Mouse (Mus musculus): ENCODE measurements at regions not wholly inside any gene's neighbourhood (a gene's known extent, or its start where the extent isn't known, plus 50 kb on each side); places are given as distances from the start of the nearest gene placed in this dataset.
A peak's percentile ranks its signal among the peaks of the same experiment; 100 is the strongest.

DNA sequence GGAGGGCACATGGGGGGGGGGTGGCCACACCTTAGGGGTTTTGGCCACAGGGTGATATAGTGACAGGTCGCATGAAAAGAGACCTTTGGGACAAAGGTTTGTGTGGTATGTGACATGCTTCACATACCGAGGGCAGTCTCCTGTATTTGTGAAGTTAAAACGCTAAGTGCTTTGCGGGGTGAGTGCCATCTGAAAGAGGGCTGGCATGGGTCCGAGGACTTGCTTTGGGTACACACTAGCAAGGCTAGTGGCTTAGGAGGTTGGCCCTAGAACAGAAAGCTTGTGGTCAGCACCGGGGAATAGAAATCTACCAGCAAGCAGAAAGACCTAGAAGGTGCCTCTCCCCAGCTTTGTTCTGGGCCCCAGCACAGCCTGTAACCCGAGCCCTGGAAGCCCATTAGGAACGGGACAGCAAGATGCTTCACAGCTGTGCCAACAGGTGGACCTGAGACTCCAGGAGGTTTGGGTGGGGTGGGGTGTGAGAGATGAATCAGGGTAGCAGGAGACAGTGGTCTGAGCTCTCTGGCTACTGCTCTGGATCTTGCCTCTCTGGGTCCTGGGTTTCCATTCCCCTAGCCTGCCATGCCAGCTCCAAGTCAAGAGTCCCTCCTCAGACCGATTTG is 107.0 kb upstream of the Irx3 start:
- no peak overlapping the region for H3K9ac ChIP-seq
- no peak overlapping the region for H3K4me2 ChIP-seq
- H3K4me1 ChIP-seq = no peaks in the 10 kb centered on the region
- no peak for ATAC-seq (ENCODE audit: low FRiP score)
- H3K27ac ChIP-seq = no peak overlapping the region
- no peaks in the 10 kb centered on the region for H3K36me3 ChIP-seq (replicated peaks)
- H3K9me3 ChIP-seq = no peaks in the 10 kb centered on the region
- no peak overlapping the region for H3K4me3 ChIP-seq (replicated peaks)
- WGBS = 76% methylated on average over 9 of the region's 9 CpGs
- peaks cover 26% of the 10 kb centered on the region for H3K27me3 ChIP-seq

DNA sequence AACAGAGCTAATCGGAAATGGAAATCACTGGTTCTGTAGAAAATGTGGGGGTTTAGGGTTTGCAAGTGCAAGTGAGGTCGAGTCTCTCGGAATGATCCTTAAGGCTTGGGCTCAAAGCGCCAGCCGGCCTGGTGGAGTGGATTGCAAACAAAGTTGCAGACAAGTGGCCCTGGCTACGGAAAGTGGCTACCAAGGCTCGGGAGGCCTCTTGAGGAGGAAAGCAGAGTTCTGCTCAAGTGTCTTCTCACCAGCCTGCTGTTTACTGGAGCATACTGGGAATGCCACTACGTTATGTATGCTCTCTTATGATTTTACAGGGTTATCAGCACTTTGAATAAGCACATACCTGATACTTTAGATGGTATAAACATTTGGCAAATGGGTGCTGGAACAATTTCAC is 105.3 kb upstream of the Irx3 start:
- ATAC-seq (ENCODE audit: low FRiP score) = no peak
- Histone ChIP-seq H3K27me3 (peaks cover 28% of the 10 kb centered on the region), H3K4me3 (replicated peaks) (no peak overlapping the region), H3K9ac (no peak overlapping the region), H3K4me1 (no peaks in the 10 kb centered on the region), H3K4me2 (no peak overlapping the region), H3K27ac (no peak overlapping the region), H3K36me3 (replicated peaks) (no peaks in the 10 kb centered on the region), H3K9me3 (no peaks in the 10 kb centered on the region)
- WGBS = 85% methylated on average over 8 of the region's 8 CpGs

DNA sequence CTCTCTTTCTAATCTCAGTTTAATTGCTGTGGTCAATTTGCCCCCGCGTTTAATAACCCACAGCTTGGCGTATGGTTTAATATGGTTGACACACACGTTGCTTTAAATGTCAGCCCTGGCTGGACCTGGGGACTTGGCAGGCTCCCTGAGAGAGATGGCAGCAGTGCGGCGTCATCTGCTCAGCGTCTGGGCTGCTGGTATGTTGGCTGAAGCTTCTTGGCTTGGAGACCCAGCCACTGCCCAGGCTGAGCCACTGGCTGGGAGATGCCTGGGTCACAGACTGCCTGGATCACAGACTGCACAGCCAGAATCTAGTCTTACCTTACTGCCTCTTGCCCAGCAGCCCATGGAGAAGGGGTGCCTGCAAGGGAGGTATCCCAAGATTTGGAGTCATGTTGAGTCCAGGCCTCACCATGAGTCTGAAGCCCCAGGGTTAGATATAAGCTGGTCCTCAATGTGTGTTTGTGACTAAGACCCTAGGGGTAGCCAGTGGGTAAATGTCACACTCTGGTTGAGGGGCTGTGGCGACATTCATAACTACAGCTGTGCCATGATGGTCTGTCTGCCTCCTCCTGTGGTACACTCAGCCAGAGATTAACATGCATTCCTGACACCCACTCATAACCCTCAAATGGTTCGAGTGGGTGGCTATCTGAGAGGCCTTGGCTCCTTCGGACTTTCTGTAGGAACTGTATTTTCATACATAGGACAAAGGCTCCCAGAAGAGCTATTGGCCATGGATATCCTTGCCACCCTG is 99.8 kb upstream of the Irx3 start:
- Histone ChIP-seq H3K27ac (no peak overlapping the region), H3K4me2 (no peak overlapping the region), H3K36me3 (replicated peaks) (no peaks in the 10 kb centered on the region), H3K4me1 (no peaks in the 10 kb centered on the region), H3K9me3 (no peaks in the 10 kb centered on the region), H3K9ac (no peak overlapping the region), H3K27me3 (peaks cover 37% of the 10 kb centered on the region), H3K4me3 (replicated peaks) (no peak overlapping the region)
- 86% methylated on average over 10 of the region's 10 CpGs for WGBS
- no peak for ATAC-seq (ENCODE audit: low FRiP score)

DNA sequence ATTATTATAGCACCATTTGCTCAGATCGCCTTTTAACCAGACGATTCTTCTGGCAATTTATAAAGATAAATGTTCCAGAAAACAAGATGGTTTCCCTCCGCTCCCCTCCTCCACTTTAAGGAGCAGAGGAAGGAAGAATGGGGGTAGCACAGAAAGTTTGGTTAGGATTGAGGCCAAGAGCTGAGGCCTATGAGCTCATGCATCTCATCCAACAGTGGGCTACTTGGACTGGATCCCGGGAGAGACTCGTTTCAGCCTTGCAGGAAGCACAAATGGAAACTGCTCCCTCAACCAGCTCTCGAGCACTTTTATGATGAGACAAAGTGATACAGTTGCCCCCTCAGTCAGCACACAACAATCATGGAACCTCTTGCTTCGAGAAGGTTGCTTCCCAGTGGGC is 97.9 kb upstream of the Irx3 start:
- H3K4me1 ChIP-seq = no peaks in the 10 kb centered on the region
- H3K4me2 ChIP-seq = no peak overlapping the region
- no peaks in the 10 kb centered on the region for H3K9me3 ChIP-seq
- no peak overlapping the region for H3K9ac ChIP-seq
- 84% methylated on average over 7 of the region's 7 CpGs for WGBS
- H3K27ac ChIP-seq = no peak overlapping the region
- H3K27me3 ChIP-seq = peaks cover 31% of the 10 kb centered on the region
- no peak overlapping the region for H3K4me3 ChIP-seq (replicated peaks)
- H3K36me3 ChIP-seq (replicated peaks) = no peaks in the 10 kb centered on the region
- no peak for ATAC-seq (ENCODE audit: low FRiP score)

DNA sequence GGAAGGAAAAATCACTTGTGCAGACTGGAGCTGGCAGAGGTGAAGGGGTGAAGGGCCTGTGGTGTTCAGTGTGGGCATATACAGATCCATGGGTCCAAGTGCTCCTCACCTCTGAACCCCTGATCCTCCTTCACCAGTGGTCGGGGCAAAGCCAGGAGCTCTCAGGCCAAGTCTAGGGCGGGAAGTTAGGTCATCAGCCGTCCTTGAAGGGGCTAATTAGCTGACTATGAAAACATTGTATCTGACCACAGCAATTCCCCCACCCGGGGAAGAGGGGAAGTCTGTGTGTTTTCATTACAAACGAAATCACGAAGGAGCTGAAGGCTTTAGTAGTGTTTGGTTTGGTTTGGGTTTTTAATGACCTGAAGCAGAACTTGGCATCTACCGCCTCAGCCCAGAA is 95.5 kb upstream of the Irx3 start:
- WGBS = 79% methylated on average over 7 of the region's 7 CpGs
- ATAC-seq (ENCODE audit: low FRiP score) = no peak
- H3K36me3 ChIP-seq (replicated peaks) = no peaks in the 10 kb centered on the region
- peaks cover 33% of the 10 kb centered on the region for H3K27me3 ChIP-seq
- H3K9me3 ChIP-seq = no peaks in the 10 kb centered on the region
- no peak overlapping the region for H3K4me2 ChIP-seq
- no peak overlapping the region for H3K9ac ChIP-seq
- H3K27ac ChIP-seq = no peak overlapping the region
- H3K4me1 ChIP-seq = no peaks in the 10 kb centered on the region
- H3K4me3 ChIP-seq (replicated peaks) = no peak overlapping the region

DNA sequence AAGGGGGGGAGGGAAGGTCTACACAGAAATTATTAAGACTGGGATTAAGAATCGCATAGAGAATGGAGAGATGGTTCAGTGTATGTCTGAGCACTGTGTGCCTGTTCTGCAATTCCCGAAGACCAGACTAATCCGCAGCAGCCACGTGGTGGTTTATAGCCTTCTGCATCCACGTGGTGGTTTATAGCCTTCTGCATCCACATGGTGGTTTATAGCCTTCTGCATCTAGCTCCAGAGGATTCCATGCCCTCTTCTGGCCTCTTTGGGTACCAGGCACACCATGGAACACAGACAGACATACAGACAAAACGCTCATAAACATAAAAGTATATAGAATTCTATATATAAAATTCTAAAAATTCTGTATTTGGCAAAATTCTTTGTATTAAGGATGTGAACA is 94.1 kb upstream of the Irx3 start:
- H3K4me3 ChIP-seq (replicated peaks) = no peak overlapping the region
- no peak for ATAC-seq (ENCODE audit: low FRiP score)
- H3K9me3 ChIP-seq = no peaks in the 10 kb centered on the region
- peaks cover 32% of the 10 kb centered on the region for H3K27me3 ChIP-seq
- H3K36me3 ChIP-seq (replicated peaks) = no peaks in the 10 kb centered on the region
- no peaks in the 10 kb centered on the region for H3K4me1 ChIP-seq
- H3K9ac ChIP-seq = no peak overlapping the region
- 82% methylated on average over 6 of the region's 6 CpGs for WGBS
- no peak overlapping the region for H3K27ac ChIP-seq
- no peak overlapping the region for H3K4me2 ChIP-seq

DNA sequence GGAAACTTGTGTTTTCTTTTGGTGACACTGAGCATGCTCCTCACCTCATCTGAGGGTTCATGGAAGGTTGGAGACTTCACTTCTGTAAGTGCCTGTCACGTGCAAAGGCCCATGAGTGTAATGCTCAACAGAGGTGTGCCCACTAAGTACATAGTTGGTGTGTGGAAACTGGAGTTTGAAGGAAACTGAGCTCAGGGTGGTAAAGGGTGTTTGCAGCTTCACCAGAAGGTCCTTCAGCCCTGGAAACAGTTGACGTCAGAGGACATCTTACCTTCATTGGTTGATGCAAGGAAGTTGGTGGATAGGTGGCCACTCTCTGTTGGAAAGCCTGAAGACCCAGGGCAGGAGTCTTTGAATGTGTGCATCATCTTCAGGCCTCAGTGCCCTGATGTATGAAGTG is 83.0 kb upstream of the Irx3 start:
- Histone ChIP-seq H3K27me3 (peaks cover 54% of the 10 kb centered on the region), H3K4me2 (no peak overlapping the region), H3K4me3 (replicated peaks) (no peak overlapping the region), H3K4me1 (peaks cover 3% of the 10 kb centered on the region; the same call in 1 of the 2 replicates), H3K9ac (no peak overlapping the region), H3K9me3 (no peaks in the 10 kb centered on the region), H3K36me3 (replicated peaks) (no peaks in the 10 kb centered on the region), H3K27ac (no peak overlapping the region)
- ATAC-seq (ENCODE audit: low FRiP score) = no peak
- 84% methylated on average over 2 of the region's 2 CpGs for WGBS

DNA sequence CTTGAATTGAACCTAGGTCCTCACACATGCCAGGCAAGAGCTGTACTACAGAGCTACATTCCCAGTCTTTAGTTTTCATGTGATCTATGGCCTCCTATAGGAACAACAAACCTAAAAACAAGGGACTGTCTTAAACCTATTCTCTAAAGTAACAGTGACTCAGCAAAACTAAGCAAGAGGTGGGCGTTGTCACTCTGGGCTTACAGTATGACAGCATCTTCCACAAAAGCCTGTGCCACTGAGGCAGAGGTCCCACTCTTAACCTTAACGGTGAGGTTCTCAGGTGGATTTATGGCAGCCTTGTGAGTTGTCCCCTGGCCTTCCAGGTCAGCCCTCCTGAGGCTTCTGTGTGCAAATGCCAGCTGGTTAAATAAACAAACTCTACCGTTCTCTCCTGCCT is 82.5 kb upstream of the Irx3 start:
- 93% methylated on average over 3 of the region's 3 CpGs for WGBS
- Histone ChIP-seq H3K36me3 (replicated peaks) (no peaks in the 10 kb centered on the region), H3K9me3 (no peaks in the 10 kb centered on the region), H3K27me3 (peaks cover 60% of the 10 kb centered on the region), H3K4me3 (replicated peaks) (no peak overlapping the region), H3K9ac (no peak overlapping the region), H3K4me1 (peaks cover 3% of the 10 kb centered on the region; the same call in 1 of the 2 replicates), H3K4me2 (no peak overlapping the region), H3K27ac (no peak overlapping the region)
- no peak for ATAC-seq (ENCODE audit: low FRiP score)

DNA sequence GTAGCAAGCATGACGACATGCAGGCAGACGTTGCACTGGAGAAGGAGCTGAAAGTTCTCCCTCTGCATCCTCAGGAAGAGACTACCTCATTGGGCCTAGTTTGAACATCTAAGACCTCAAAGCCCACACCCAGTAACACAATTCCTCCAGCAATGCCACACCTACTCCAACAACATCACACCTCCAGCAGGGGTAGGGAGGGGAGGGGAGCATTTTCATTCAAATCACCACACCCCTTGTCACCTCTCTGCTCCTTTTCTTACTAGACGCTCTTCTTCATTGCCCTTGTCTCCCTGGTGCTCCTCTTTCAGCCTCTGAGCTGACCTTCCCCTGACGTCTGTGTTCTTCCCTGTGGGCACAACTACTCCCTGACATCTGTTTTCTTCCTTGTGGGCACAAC is 81.1 kb upstream of the Irx3 start:
- Histone ChIP-seq H3K36me3 (replicated peaks) (no peaks in the 10 kb centered on the region), H3K9ac (no peak overlapping the region), H3K9me3 (no peaks in the 10 kb centered on the region), H3K4me3 (replicated peaks) (no peak overlapping the region), H3K27me3 (peaks cover 60% of the 10 kb centered on the region), H3K4me1 (peaks cover 3% of the 10 kb centered on the region; the same call in 1 of the 2 replicates), H3K27ac (no peak overlapping the region), H3K4me2 (no peak overlapping the region)
- WGBS = 74% methylated on average over 4 of the region's 4 CpGs
- ATAC-seq (ENCODE audit: low FRiP score) = no peak

DNA sequence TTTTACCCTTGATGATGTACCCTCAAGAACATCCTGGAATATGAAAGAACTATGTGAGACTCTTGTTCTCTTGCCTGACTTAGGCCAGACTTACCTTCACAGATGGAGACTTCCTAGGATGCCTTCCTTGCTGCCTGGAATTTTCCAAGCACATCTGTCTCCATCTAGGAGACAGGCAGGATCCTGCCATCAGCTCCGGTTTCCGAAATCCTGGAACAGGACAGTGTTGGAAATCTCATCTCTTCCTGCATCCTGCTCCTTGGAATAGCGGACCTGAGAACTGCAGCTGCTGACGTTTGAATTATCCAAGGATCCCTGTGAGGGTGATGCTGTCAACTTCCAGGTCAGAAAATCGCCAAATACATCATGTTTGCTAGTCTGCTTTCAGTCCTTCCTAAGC is 77.0 kb upstream of the Irx3 start:
- H3K4me2 ChIP-seq = no peak overlapping the region
- no peak for ATAC-seq (ENCODE audit: low FRiP score)
- H3K9ac ChIP-seq = no peak overlapping the region
- peaks cover 16% of the 10 kb centered on the region for H3K4me1 ChIP-seq
- 86% methylated on average over 5 of the region's 5 CpGs for WGBS
- no peaks in the 10 kb centered on the region for H3K36me3 ChIP-seq (replicated peaks)
- no peaks in the 10 kb centered on the region for H3K9me3 ChIP-seq
- H3K4me3 ChIP-seq (replicated peaks) = no peak overlapping the region
- peaks cover 86% of the 10 kb centered on the region for H3K27me3 ChIP-seq
- no peak overlapping the region for H3K27ac ChIP-seq

DNA sequence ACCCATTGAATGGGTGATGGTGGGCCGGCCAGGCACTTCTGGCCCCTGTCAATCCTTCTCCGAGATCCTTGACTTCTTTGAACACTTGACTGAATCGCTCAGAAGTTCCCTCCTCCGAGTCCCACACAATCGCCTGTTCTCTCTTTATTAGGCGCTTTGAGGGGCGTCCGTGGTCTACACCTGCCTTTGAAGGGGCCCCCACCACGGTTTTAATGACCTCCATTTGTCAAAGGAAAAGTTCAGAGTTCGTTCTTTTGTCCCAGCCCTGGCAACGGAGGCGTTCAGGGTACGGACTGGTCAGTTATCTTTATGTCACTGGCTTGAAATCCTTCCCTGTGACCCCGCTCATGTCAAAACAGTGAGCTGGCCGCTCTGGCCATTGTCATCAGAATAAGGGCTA is 74.3 kb upstream of the Irx3 start:
- 0 out of 2 replicates have a peak overlapping the region, but pooled peaks have one; percentile 1 for H3K4me2 ChIP-seq
- H3K4me1 ChIP-seq = peaks cover 26% of the 10 kb centered on the region
- H3K36me3 ChIP-seq (replicated peaks) = no peaks in the 10 kb centered on the region
- H3K9me3 ChIP-seq = no peaks in the 10 kb centered on the region
- no peak for ATAC-seq (ENCODE audit: low FRiP score)
- H3K4me3 ChIP-seq (replicated peaks) = no peak overlapping the region
- H3K27me3 ChIP-seq = peaks cover 94% of the 10 kb centered on the region
- H3K9ac ChIP-seq = no peak overlapping the region
- no peak overlapping the region for H3K27ac ChIP-seq
- WGBS = 12% methylated on average over 15 of the region's 15 CpGs

DNA sequence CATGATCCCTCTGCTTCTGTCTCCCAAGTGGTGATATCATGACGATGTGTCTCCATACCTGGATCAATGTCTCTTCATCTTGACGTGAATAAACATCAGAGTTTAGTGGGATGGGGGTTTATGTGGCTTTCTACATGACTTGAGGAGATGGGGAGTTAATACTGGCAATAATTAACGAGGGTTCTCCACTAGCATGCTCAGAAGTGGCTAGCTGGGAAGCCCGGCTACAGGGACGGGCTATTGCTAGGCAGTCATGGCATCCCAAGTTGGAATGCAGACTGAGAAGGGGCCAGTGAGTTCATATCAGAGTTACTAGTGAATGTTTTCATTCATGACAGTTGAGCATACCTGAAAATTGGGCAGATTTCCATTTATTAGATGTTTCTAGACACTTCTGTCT is 71.4 kb upstream of the Irx3 start:
- H3K9ac ChIP-seq = no peak overlapping the region
- H3K4me2 ChIP-seq = no peak overlapping the region
- WGBS = 62% methylated on average over 5 of the region's 5 CpGs
- H3K27ac ChIP-seq = no peak overlapping the region
- H3K4me1 ChIP-seq = peaks cover 26% of the 10 kb centered on the region
- H3K36me3 ChIP-seq (replicated peaks) = no peaks in the 10 kb centered on the region
- no peaks in the 10 kb centered on the region for H3K9me3 ChIP-seq
- H3K27me3 ChIP-seq = peaks cover 97% of the 10 kb centered on the region
- no peak for ATAC-seq (ENCODE audit: low FRiP score)
- no peak overlapping the region for H3K4me3 ChIP-seq (replicated peaks)
